ENCODE assay signal across 8 mouse cellular contexts in genomic region chr8:10977742-10978376, GRCm38 (mm10). TPM values are rescaled to one million over a fixed set of nuclear protein-coding genes. Genes with fewer than 3 reads are reported as not detected.
A peak's percentile ranks its signal among the peaks of the same experiment; 100 is the strongest.
DNase-seq lines count a peak whose midpoint lies in the region; ATAC-seq and TF ChIP-seq lines count a peak whose summit lies in the region.

No protein-coding gene starts in this region.

- peak overlapping the region; percentile 39; the same call in 1 of the 2 replicates for H3K27ac ChIP-seq in heart, embryonic 12.5 days (ENCODE audit: poor library complexity, severe bottlenecking)
- 0 out of 2 replicates have a peak overlapping the region, but pooled peaks have one; percentile 59 for H3K27ac ChIP-seq in hindbrain, embryonic 14.5 days
- H3K27ac ChIP-seq in lung, embryonic 16.5 days (ENCODE audit: low read length): peak overlapping the region; percentile 95

- ATAC-seq in heart, embryonic 12.5 days (ENCODE audit: insufficient number of reproducible peaks, low FRiP score): peak; percentile 69; the same call in 1 of the 2 replicates
- peak; percentile 66 for ATAC-seq in G1E (ENCODE audit: extremely low read depth, insufficient number of reproducible peaks, low FRiP score, poor library complexity, severe bottlenecking)
- no peak for ATAC-seq in hindbrain, embryonic 14.5 days (ENCODE audit: low FRiP score)
- ATAC-seq in lung, embryonic 16.5 days (ENCODE audit: low read depth): peak; percentile 89
- ATAC-seq in monocyte, adult 5-6 weeks (replicated peaks; ENCODE audit: insufficient number of reproducible peaks, low FRiP score, low TSS enrichment, poor library complexity, severe bottlenecking): no peak

- peaks cover 65% of the 10 kb centered on the region for H3K4me1 ChIP-seq in heart, embryonic 12.5 days (replicated peaks)
- H3K4me1 ChIP-seq in G1E (ENCODE audit: insufficient read depth, low read depth, low read length): peaks cover 69% of the 10 kb centered on the region
- H3K4me1 ChIP-seq in hindbrain, embryonic 14.5 days (replicated peaks; ENCODE audit: control insufficient read depth, insufficient read depth, low read length): peaks cover 32% of the 10 kb centered on the region
- peaks cover 53% of the 10 kb centered on the region for H3K4me1 ChIP-seq in lung, embryonic 16.5 days (replicated peaks; ENCODE audit: control insufficient read depth, insufficient read depth, low read length)

- TF ChIP-seq CTCF in G1E (IDR thresholded peaks at IDR 0.05; ENCODE audit: low read depth, low read length): no peak

- H3K9me3 ChIP-seq in heart, embryonic 12.5 days (replicated peaks): no peaks in the 10 kb centered on the region
- no peaks in the 10 kb centered on the region for H3K9me3 ChIP-seq in G1E (replicated peaks)
- no peaks in the 10 kb centered on the region for H3K9me3 ChIP-seq in hindbrain, embryonic 14.5 days (ENCODE audit: control insufficient read depth, low read length)
- H3K9me3 ChIP-seq in lung, embryonic 16.5 days (ENCODE audit: control insufficient read depth, low read length): no peaks in the 10 kb centered on the region

- no peak overlapping the region for H3K9ac ChIP-seq in heart, embryonic 12.5 days
- H3K9ac ChIP-seq in hindbrain, embryonic 14.5 days: no peak overlapping the region
- H3K9ac ChIP-seq in lung, embryonic 16.5 days (ENCODE audit: low read length): peak overlapping the region; percentile 25

- DNase-seq in heart, postnatal 25 days (ENCODE audit: low spot score): no peak
- DNase-seq in G1E (ENCODE audit: low spot score): peak; percentile 52
- DNase-seq in hindbrain, embryonic 14.5 days (ENCODE audit: low spot score): no peak
- no peak for DNase-seq in layer of hippocampus, postnatal 14 days (ENCODE audit: low spot score in 2 of 2)
- DNase-seq in thymus, postnatal 10 days (ENCODE audit: low spot score in 2 of 2): no peak

- H3K27me3 ChIP-seq in heart, embryonic 12.5 days (replicated peaks): no peaks in the 10 kb centered on the region
- H3K27me3 ChIP-seq in G1E (ENCODE audit: insufficient read depth, low read length): no peaks in the 10 kb centered on the region
- no peaks in the 10 kb centered on the region for H3K27me3 ChIP-seq in hindbrain, embryonic 14.5 days (ENCODE audit: control insufficient read depth, insufficient read depth, low read length)
- H3K27me3 ChIP-seq in lung, embryonic 16.5 days (ENCODE audit: control insufficient read depth, insufficient read depth, low read depth, low read length): no peaks in the 10 kb centered on the region

- WGBS in heart, embryonic 12.5 days: 38% methylated on average over 7 of the region's 7 CpGs
- WGBS in hindbrain, embryonic 14.5 days: 64% methylated on average over 7 of the region's 7 CpGs
- 24% methylated on average over 7 of the region's 7 CpGs for WGBS in lung, embryonic 16.5 days

- H3K36me3 ChIP-seq in heart, embryonic 12.5 days: no peaks in the 10 kb centered on the region
- H3K36me3 ChIP-seq in G1E (replicated peaks): peaks cover 17% of the 10 kb centered on the region
- no peaks in the 10 kb centered on the region for H3K36me3 ChIP-seq in hindbrain, embryonic 14.5 days (replicated peaks; ENCODE audit: control insufficient read depth, insufficient read depth)
- H3K36me3 ChIP-seq in lung, embryonic 16.5 days (ENCODE audit: control insufficient read depth, insufficient read depth, low read length): no peaks in the 10 kb centered on the region

- no peak overlapping the region for H3K4me3 ChIP-seq in heart, embryonic 12.5 days
- H3K4me3 ChIP-seq in G1E (ENCODE audit: low read depth, low read length): no peak overlapping the region; the same call in 1 of the 2 replicates
- no peak overlapping the region for H3K4me3 ChIP-seq in hindbrain, embryonic 14.5 days (replicated peaks; ENCODE audit: low read length)
- H3K4me3 ChIP-seq in lung, embryonic 16.5 days (ENCODE audit: low read length): no peak overlapping the region

- intact Hi-C loops in heart, postnatal 25 days (cut with DNase I): no loop called here

- no peak overlapping the region for H3K4me2 ChIP-seq in heart, embryonic 12.5 days
- H3K4me2 ChIP-seq in hindbrain, embryonic 14.5 days (replicated peaks): no peak overlapping the region
- peak overlapping the region; percentile 38; the same call in 1 of the 2 replicates for H3K4me2 ChIP-seq in lung, embryonic 16.5 days (ENCODE audit: low read depth, low read length)

RNA-seq across cellular contexts. Expression of gene Irs2, which starts 30.4 kb away (rescaled TPM):
- 6.2 and 7.7 TPM in 2 replicates for polyA plus RNA-seq in heart, embryonic 12.5 days (2016; fragmentation: Nextera tagmentation; extraction: Ambion mirVana)
- total RNA-seq in heart, postnatal 25 days (2021): 10 to 100 TPM; 10.6 to 11.3 TPM
- total RNA-seq in G1E (2014; fragmentation: Nextera tagmentation): 92.1 and 97.9 TPM in 2 replicates
- 15.6 and 17.4 TPM in 2 replicates for total RNA-seq in G1E (2017)
- 78.5 and 83.6 TPM in 2 replicates for polyA plus RNA-seq in G1E (2012)
- polyA plus RNA-seq in hindbrain, embryonic 14.5 days (2014; fragmentation: Nextera tagmentation; extraction: Ambion mirVana): 5.4 and 5.8 TPM in 2 replicates
- 2.8 and 2.9 TPM in 2 replicates for polyA plus RNA-seq in lung, embryonic 16.5 days (2015; fragmentation: Nextera tagmentation; extraction: Ambion mirVana)
- total RNA-seq in monocyte, adult 5-6 weeks (2017): 31.1 to 35.4 TPM (median 33.2 TPM) in 3 replicates
- 10 to 100 TPM; 59.9 to 65.7 TPM for total RNA-seq in layer of hippocampus, postnatal 14 days (2021)

Comparison
In these comparisons a context has a peak if more than half of its experiments do, and no peak if none do; other contexts are left out.
1. ATAC-seq: peak in heart, embryonic 12.5 days (single experiment), G1E (single experiment) and lung, embryonic 16.5 days (single experiment); none in hindbrain, embryonic 14.5 days (single experiment) and monocyte, adult 5-6 weeks (single experiment).
2. H3K27ac ChIP-seq: peak in every context shown above with its lines; median percentile 95 in lung, embryonic 16.5 days; 59 in hindbrain, embryonic 14.5 days; 39 in heart, embryonic 12.5 days.